Mouse (Mus musculus): ENCODE data around the gene Cyfip2. TPM values are rescaled to one million over a fixed set of nuclear protein-coding genes. Genes with fewer than 3 reads are reported as not detected.
A peak's percentile ranks its signal among the peaks of the same experiment; 100 is the strongest.

Cyfip2 gene
- polyA plus RNA-seq, 1 experiment from 2014 or later, result 8.6 TPM

GRCm38 (mm10) chr11:46309808-46310555 is 2.7 kb downstream of the Cyfip2 start:
- no peaks in the 10 kb centered on the region for H3K36me3 ChIP-seq (ENCODE audit: control insufficient read depth, insufficient read depth, low read length)
- no peak overlapping the region for H3K4me3 ChIP-seq (ENCODE audit: low read length)
- H3K9me3 ChIP-seq (ENCODE audit: control insufficient read depth, low read length), result no peaks in the 10 kb centered on the region
- H3K4me1 ChIP-seq (replicated peaks; ENCODE audit: control insufficient read depth, insufficient read depth, low read length), result peaks cover 17% of the 10 kb centered on the region; the same call in 1 of the 2 replicates
- no peak overlapping the region for H3K9ac ChIP-seq (ENCODE audit: low read length)
- 78% methylated on average over 10 of the region's 10 CpGs for WGBS
- H3K4me2 ChIP-seq (ENCODE audit: low read depth, low read length), result no peak overlapping the region
- no peak overlapping the region for H3K27ac ChIP-seq (ENCODE audit: low read length)
- H3K27me3 ChIP-seq (ENCODE audit: control insufficient read depth, insufficient read depth, low read depth, low read length), result peaks cover 8% of the 10 kb centered on the region; the same call in 1 of the 2 replicates
- ATAC-seq (ENCODE audit: low read depth), result no peak

GRCm38 (mm10) chr11:46309111-46309741 is 3.4 kb downstream of the Cyfip2 start:
- H3K27ac ChIP-seq (ENCODE audit: low read length), result no peak overlapping the region
- no peaks in the 10 kb centered on the region for H3K36me3 ChIP-seq (ENCODE audit: control insufficient read depth, insufficient read depth, low read length)
- no peaks in the 10 kb centered on the region for H3K9me3 ChIP-seq (ENCODE audit: control insufficient read depth, low read length)
- no peak overlapping the region for H3K4me2 ChIP-seq (ENCODE audit: low read depth, low read length)
- 67% methylated on average over 20 of the region's 20 CpGs for WGBS
- no peak overlapping the region for H3K9ac ChIP-seq (ENCODE audit: low read length)
- H3K4me3 ChIP-seq (ENCODE audit: low read length), result no peak overlapping the region
- peaks cover 12% of the 10 kb centered on the region; the same call in 1 of the 2 replicates for H3K4me1 ChIP-seq (replicated peaks; ENCODE audit: control insufficient read depth, insufficient read depth, low read length)
- peaks cover 8% of the 10 kb centered on the region; the same call in 1 of the 2 replicates for H3K27me3 ChIP-seq (ENCODE audit: control insufficient read depth, insufficient read depth, low read depth, low read length)
- peak; percentile 45 for ATAC-seq (ENCODE audit: low read depth)

- H3K36me3 ChIP-seq (ENCODE audit: control insufficient read depth, insufficient read depth, low read length), result no peaks in the 10 kb centered on the region
- H3K4me2 ChIP-seq (ENCODE audit: low read depth, low read length), result no peak overlapping the region
- ATAC-seq (ENCODE audit: low read depth), result no peak
- H3K4me1 ChIP-seq (replicated peaks; ENCODE audit: control insufficient read depth, insufficient read depth, low read length), result peaks cover 10% of the 10 kb centered on the region; the same call in 1 of the 2 replicates
- WGBS, result 66% methylated on average over 11 of the region's 11 CpGs
- no peak overlapping the region for H3K4me3 ChIP-seq (ENCODE audit: low read length)
- H3K27ac ChIP-seq (ENCODE audit: low read length), result no peak overlapping the region
- no peaks in the 10 kb centered on the region for H3K9me3 ChIP-seq (ENCODE audit: control insufficient read depth, low read length)
- H3K27me3 ChIP-seq (ENCODE audit: control insufficient read depth, insufficient read depth, low read depth, low read length), result peaks cover 8% of the 10 kb centered on the region; the same call in 1 of the 2 replicates
- no peak overlapping the region for H3K9ac ChIP-seq (ENCODE audit: low read length)
Measured at GRCm38 (mm10) chr11:46308271-46308974, 4.2 kb downstream of the Cyfip2 start.

GRCm38 (mm10) chr11:46307768-46308167 is 4.9 kb downstream of the Cyfip2 start:
- Histone ChIP-seq H3K27me3 (ENCODE audit: control insufficient read depth, insufficient read depth, low read depth, low read length) (peaks cover 8% of the 10 kb centered on the region; the same call in 1 of the 2 replicates), H3K4me2 (ENCODE audit: low read depth, low read length) (no peak overlapping the region), H3K4me3 (ENCODE audit: low read length) (no peak overlapping the region), H3K9ac (ENCODE audit: low read length) (no peak overlapping the region), H3K4me1 (replicated peaks; ENCODE audit: control insufficient read depth, insufficient read depth, low read length) (peaks cover 9% of the 10 kb centered on the region; the same call in 1 of the 2 replicates), H3K9me3 (ENCODE audit: control insufficient read depth, low read length) (no peaks in the 10 kb centered on the region), H3K36me3 (ENCODE audit: control insufficient read depth, insufficient read depth, low read length) (no peaks in the 10 kb centered on the region), H3K27ac (ENCODE audit: low read length) (no peak overlapping the region)
- 79% methylated on average over 7 of the region's 7 CpGs for WGBS
- ATAC-seq (ENCODE audit: low read depth), result no peak

- Histone ChIP-seq H3K27ac (ENCODE audit: low read length) (no peak overlapping the region), H3K27me3 (ENCODE audit: control insufficient read depth, insufficient read depth, low read depth, low read length) (peaks cover 8% of the 10 kb centered on the region; the same call in 1 of the 2 replicates), H3K36me3 (ENCODE audit: control insufficient read depth, insufficient read depth, low read length) (no peaks in the 10 kb centered on the region), H3K4me3 (ENCODE audit: low read length) (no peak overlapping the region), H3K4me2 (ENCODE audit: low read depth, low read length) (no peak overlapping the region), H3K4me1 (replicated peaks; ENCODE audit: control insufficient read depth, insufficient read depth, low read length) (peaks cover 4% of the 10 kb centered on the region; the same call in 1 of the 2 replicates), H3K9ac (ENCODE audit: low read length) (no peak overlapping the region), H3K9me3 (ENCODE audit: control insufficient read depth, low read length) (no peaks in the 10 kb centered on the region)
- 81% methylated on average over 7 of the region's 7 CpGs for WGBS
- no peak for ATAC-seq (ENCODE audit: low read depth)
Measured at GRCm38 (mm10) chr11:46306776-46307175, 5.9 kb downstream of the Cyfip2 start.

GRCm38 (mm10) chr11:46305881-46306520 is 6.7 kb downstream of the Cyfip2 start:
- Histone ChIP-seq H3K27me3 (ENCODE audit: control insufficient read depth, insufficient read depth, low read depth, low read length) (peaks cover 4% of the 10 kb centered on the region; the same call in 1 of the 2 replicates), H3K27ac (ENCODE audit: low read length) (no peak overlapping the region), H3K9me3 (ENCODE audit: control insufficient read depth, low read length) (no peaks in the 10 kb centered on the region), H3K9ac (ENCODE audit: low read length) (no peak overlapping the region), H3K4me1 (replicated peaks; ENCODE audit: control insufficient read depth, insufficient read depth, low read length) (no peaks in the 10 kb centered on the region), H3K4me3 (ENCODE audit: low read length) (no peak overlapping the region), H3K4me2 (ENCODE audit: low read depth, low read length) (no peak overlapping the region), H3K36me3 (ENCODE audit: control insufficient read depth, insufficient read depth, low read length) (no peaks in the 10 kb centered on the region)
- 68% methylated on average over 9 of the region's 9 CpGs for WGBS
- no peak for ATAC-seq (ENCODE audit: low read depth)

GRCm38 (mm10) chr11:46304864-46305710 is 7.6 kb downstream of the Cyfip2 start:
- WGBS, result 85% methylated on average over 9 of the region's 9 CpGs

GRCm38 (mm10) chr11:46304093-46304492 is 8.6 kb downstream of the Cyfip2 start:
- no peak for ATAC-seq (ENCODE audit: low read depth)
- no peaks in the 10 kb centered on the region for H3K36me3 ChIP-seq (ENCODE audit: control insufficient read depth, insufficient read depth, low read length)
- no peak overlapping the region for H3K27ac ChIP-seq (ENCODE audit: low read length)
- WGBS, result 69% methylated on average over 10 of the region's 10 CpGs
- no peak overlapping the region for H3K4me3 ChIP-seq (ENCODE audit: low read length)
- H3K9ac ChIP-seq (ENCODE audit: low read length), result no peak overlapping the region
- no peak overlapping the region for H3K4me2 ChIP-seq (ENCODE audit: low read depth, low read length)
- H3K4me1 ChIP-seq (replicated peaks; ENCODE audit: control insufficient read depth, insufficient read depth, low read length), result no peaks in the 10 kb centered on the region
- H3K27me3 ChIP-seq (ENCODE audit: control insufficient read depth, insufficient read depth, low read depth, low read length), result no peaks in the 10 kb centered on the region
- H3K9me3 ChIP-seq (ENCODE audit: control insufficient read depth, low read length), result no peaks in the 10 kb centered on the region

More at GRCm38 (mm10) chr11:46304864-46305710, 7.6 kb downstream of the Cyfip2 start:
- ATAC-seq (ENCODE audit: low read depth), result no peak
- Histone ChIP-seq H3K4me2 (ENCODE audit: low read depth, low read length) (no peak overlapping the region), H3K36me3 (ENCODE audit: control insufficient read depth, insufficient read depth, low read length) (no peaks in the 10 kb centered on the region), H3K4me3 (ENCODE audit: low read length) (no peak overlapping the region), H3K27ac (ENCODE audit: low read length) (no peak overlapping the region), H3K4me1 (replicated peaks; ENCODE audit: control insufficient read depth, insufficient read depth, low read length) (no peaks in the 10 kb centered on the region), H3K9me3 (ENCODE audit: control insufficient read depth, low read length) (no peaks in the 10 kb centered on the region), H3K9ac (ENCODE audit: low read length) (no peak overlapping the region), H3K27me3 (ENCODE audit: control insufficient read depth, insufficient read depth, low read depth, low read length) (no peaks in the 10 kb centered on the region)
